Comparison of ENCODE assay signal across 8 mouse cellular contexts in the genomic region with DNA sequence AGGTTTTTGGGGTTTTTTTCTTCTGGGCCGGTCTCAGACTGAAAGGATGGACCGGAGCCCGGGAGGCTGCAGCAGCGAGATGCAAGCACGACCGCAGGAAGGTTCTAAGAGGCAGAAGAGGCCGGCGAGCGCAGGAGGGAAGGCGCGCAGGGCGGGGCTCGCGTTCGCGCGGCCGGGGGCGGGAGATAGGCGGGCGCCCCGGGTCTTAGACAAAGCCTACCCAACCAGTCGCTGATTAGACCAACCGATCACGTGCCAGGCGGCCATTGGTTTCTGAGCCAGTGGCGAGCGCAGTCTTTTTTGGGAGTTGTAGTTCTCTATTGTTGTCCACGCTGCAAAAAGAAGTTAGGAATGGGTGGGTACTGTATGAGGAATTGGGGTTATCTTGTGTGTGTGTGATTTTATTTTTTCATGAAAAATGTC. TPM values are rescaled to one million over a fixed set of nuclear protein-coding genes. Genes with fewer than 3 reads are reported as not detected.
DNase-seq lines count a peak whose midpoint lies in the region; ATAC-seq and TF ChIP-seq lines count a peak whose summit lies in the region.

Tubb5 (minus strand) TSS at position 185 of the 423 bp plus-strand sequence.

- H3K4me2 ChIP-seq in heart, embryonic 12.5 days: peak within 1 kb of the TSS; percentile 91
- H3K4me2 ChIP-seq in liver, embryonic 12.5 days: peak within 1 kb of the TSS; percentile 83
- H3K4me2 ChIP-seq in stomach, embryonic 15.5 days: peak within 1 kb of the TSS; percentile 81

- H3K4me3 ChIP-seq in C2C12 (ENCODE audit: insufficient read depth, poor library complexity, severe bottlenecking): peak within 1 kb of the TSS; percentile 94
- H3K4me3 ChIP-seq in erythroblast, embryonic 14.5 days (replicated peaks): peak within 1 kb of the TSS; percentile 78
- peak within 1 kb of the TSS; percentile 81 for H3K4me3 ChIP-seq in heart, embryonic 12.5 days
- peak within 1 kb of the TSS; percentile 74 for H3K4me3 ChIP-seq in liver, embryonic 12.5 days
- H3K4me3 ChIP-seq in stomach, embryonic 15.5 days (replicated peaks): peak within 1 kb of the TSS; percentile 67

- H3K79me3 ChIP-seq in C2C12 (ENCODE audit: low read depth): peaks cover 48% of the 10 kb centered on the region

- H3K79me2 ChIP-seq in C2C12 (ENCODE audit: control insufficient read depth, insufficient read depth): peaks cover 73% of the 10 kb centered on the region

- H3K9ac ChIP-seq in heart, embryonic 12.5 days: peak within 1 kb of the TSS; percentile 93
- peak within 1 kb of the TSS; percentile 94 for H3K9ac ChIP-seq in liver, embryonic 12.5 days
- H3K9ac ChIP-seq in stomach, embryonic 15.5 days: peak within 1 kb of the TSS; percentile 81

- peak; percentile 86 for ATAC-seq in heart, embryonic 12.5 days (ENCODE audit: insufficient number of reproducible peaks, low FRiP score)
- peak; percentile 73 for ATAC-seq in liver, embryonic 12.5 days
- ATAC-seq in stomach, embryonic 15.5 days (ENCODE audit: insufficient read depth, low FRiP score, low read depth): peak; percentile 81

- peak within 1 kb of the TSS; percentile 83 for H3ac ChIP-seq in C2C12 (ENCODE audit: control insufficient read depth, insufficient read length, low read depth)

- H3K27me3 ChIP-seq in C2C12 (ENCODE audit: control insufficient read depth, insufficient read depth, insufficient read length): no peaks in the 10 kb centered on the region
- H3K27me3 ChIP-seq in erythroblast, embryonic 14.5 days (ENCODE audit: control insufficient read depth): no peaks in the 10 kb centered on the region; the same call in 1 of the 2 replicates
- no peaks in the 10 kb centered on the region for H3K27me3 ChIP-seq in heart, embryonic 12.5 days (replicated peaks)
- no peaks in the 10 kb centered on the region for H3K27me3 ChIP-seq in liver, embryonic 12.5 days (replicated peaks)
- no peaks in the 10 kb centered on the region for H3K27me3 ChIP-seq in stomach, embryonic 15.5 days (replicated peaks)

- peak within 1 kb of the TSS; percentile 97 for H3K27ac ChIP-seq in heart, embryonic 12.5 days (ENCODE audit: poor library complexity, severe bottlenecking)
- H3K27ac ChIP-seq in liver, embryonic 12.5 days: peak within 1 kb of the TSS; percentile 96
- H3K27ac ChIP-seq in stomach, embryonic 15.5 days: peak within 1 kb of the TSS; percentile 95

- peaks cover 77% of the 10 kb centered on the region for H3K4me1 ChIP-seq in erythroblast, embryonic 14.5 days (ENCODE audit: control insufficient read depth)
- peaks cover 47% of the 10 kb centered on the region for H3K4me1 ChIP-seq in heart, embryonic 12.5 days (replicated peaks)
- H3K4me1 ChIP-seq in liver, embryonic 12.5 days: peaks cover 74% of the 10 kb centered on the region
- H3K4me1 ChIP-seq in stomach, embryonic 15.5 days: peaks cover 34% of the 10 kb centered on the region

- no peaks in the 10 kb centered on the region; the same call in 1 of the 2 replicates for H3K9me3 ChIP-seq in erythroblast, embryonic 14.5 days (ENCODE audit: control insufficient read depth, low read length)
- no peaks in the 10 kb centered on the region for H3K9me3 ChIP-seq in heart, embryonic 12.5 days (replicated peaks)
- no peaks in the 10 kb centered on the region for H3K9me3 ChIP-seq in liver, embryonic 12.5 days (replicated peaks)
- H3K9me3 ChIP-seq in stomach, embryonic 15.5 days: no peaks in the 10 kb centered on the region

- TF ChIP-seq CTCF in C2C12 (IDR thresholded peaks at IDR 0.05; ENCODE audit: control insufficient read depth, insufficient read depth, insufficient read length): no peak
- TF ChIP-seq CTCF in brain, embryonic 14.5 days (IDR thresholded peaks at IDR 0.05; ENCODE audit: borderline replicate concordance, extremely low read depth, insufficient read depth, insufficient read length): no peak

- WGBS in heart, embryonic 12.5 days: under 1% methylated on average over 29 of the region's 29 CpGs
- WGBS in liver, embryonic 12.5 days (ENCODE audit: insufficient replicate concordance): under 1% methylated on average over 29 of the region's 29 CpGs
- WGBS in stomach, embryonic 15.5 days: under 1% methylated on average over 29 of the region's 29 CpGs

- peak; percentile 99 for DNase-seq in brain, embryonic 14.5 days (ENCODE audit: low read depth)
- DNase-seq in kidney, postnatal 10 days: peak; percentile 98
- peak; percentile 88 to 90 for DNase-seq in natural killer cell, adult 2 months (ENCODE audit: low spot score in 2 of 2)

- TF ChIP-seq POLR2A in brain, embryonic 14.5 days (IDR thresholded peaks at IDR 0.05; ENCODE audit: borderline replicate concordance, extremely low read depth, insufficient read depth, insufficient read length, poor library complexity, severe bottlenecking): peak; percentile 94

- H3K36me3 ChIP-seq in C2C12 (ENCODE audit: control insufficient read depth, insufficient read depth): peaks cover 36% of the 10 kb centered on the region
- H3K36me3 ChIP-seq in erythroblast, embryonic 14.5 days (ENCODE audit: control insufficient read depth): peaks cover 48% of the 10 kb centered on the region
- H3K36me3 ChIP-seq in heart, embryonic 12.5 days: peaks cover 36% of the 10 kb centered on the region
- peaks cover 38% of the 10 kb centered on the region for H3K36me3 ChIP-seq in liver, embryonic 12.5 days
- peaks cover 26% of the 10 kb centered on the region for H3K36me3 ChIP-seq in stomach, embryonic 15.5 days

TF ChIP-seq in C2C12, 6 proteins besides CTCF, POLR2A, EP300 and RAD21:
- TF ChIP-seq USF1 (IDR thresholded peaks at IDR 0.05; ENCODE audit: low read depth) (peak; percentile 96), CEBPB (IDR thresholded peaks at IDR 0.05; ENCODE audit: low read depth) (no peak), MYOD1 (IDR thresholded peaks at IDR 0.05; ENCODE audit: control insufficient read depth, insufficient read length, low read depth) (no peak), MYOG (IDR thresholded peaks at IDR 0.05; ENCODE audit: control insufficient read depth, extremely low read depth, insufficient read length) (no peak), MAX (IDR thresholded peaks at IDR 0.05) (peak; percentile 51), FOSL1 (IDR thresholded peaks at IDR 0.05; ENCODE audit: insufficient read depth, low read length, poor library complexity, severe bottlenecking) (no peak)
TF ChIP-seq in C2C12: peak in this region for 2.

RNA-seq across cellular contexts. Expression of gene Tubb5, which starts in this region (rescaled TPM):
- polyA plus RNA-seq in C2C12 (2012; fragmentation: generic; extraction: Trizol): 1,881 TPM
- polyA plus RNA-seq in brain, embryonic 14.5 days (2012; rRNA removed): 3,347 and 3,555 TPM in 2 replicates
- polyA plus RNA-seq in erythroblast, embryonic 14.5 days (2012): 56.9 and 99.3 TPM in 2 replicates
- 743 and 773 TPM in 2 replicates for polyA plus RNA-seq in heart, embryonic 12.5 days (2016; fragmentation: Nextera tagmentation; extraction: Ambion mirVana)
- 577 and 600 TPM in 2 replicates for polyA plus RNA-seq in liver, embryonic 12.5 days (2016; fragmentation: Nextera tagmentation; extraction: Ambion mirVana)
- 762 and 772 TPM in 2 replicates for polyA plus RNA-seq in stomach, embryonic 15.5 days (2015; fragmentation: Nextera tagmentation; extraction: Ambion mirVana)

Comparison
In these comparisons a context has a peak if more than half of its experiments do, and no peak if none do; other contexts are left out.
1. Peak in every context shown above with its lines: DNase-seq, ATAC-seq, H3K4me3 ChIP-seq and H3K27ac ChIP-seq.